Mouse (Mus musculus) limb, embryonic 13.5 days (tissue): ENCODE results near the gene Xpr1. TPM values are rescaled to one million over a fixed set of nuclear protein-coding genes. Genes with fewer than 3 reads are reported as not detected.

Source experiments
- ATAC-seq: fragments of 200-750 bp; cut with Nextera tagmentation; 2 replicates; pipeline ENCODE4 v1.8.0; 2017; ENCODE audit warnings: low read depth, moderate number of reproducible peaks, moderate TSS enrichment; ENCODE audit not compliant: low FRiP score
- H3K27ac ChIP-seq: fragments of 300-500 bp; sonication (generic); 2 replicates; pipeline ENCODE4 v1.5.1; 2015; ENCODE audit warnings: inconsistent platforms, mild to moderate bottlenecking, moderate library complexity
- H3K27me3 ChIP-seq: fragments of 300-500 bp; sonication (generic); 2 replicates; pipeline ENCODE4 v1.6.1; 2015; ENCODE audit warnings: mild to moderate bottlenecking, inconsistent platforms
- H3K36me3 ChIP-seq: fragments of 300-500 bp; sonication (generic); 2 replicates; pipeline ENCODE4 v1.6.1; 2015; ENCODE audit warnings: inconsistent platforms, mild to moderate bottlenecking, moderate library complexity
- H3K4me1 ChIP-seq: fragments of 300-500 bp; sonication (generic); 2 replicates; pipeline ENCODE4 v1.6.1; 2015; ENCODE audit warnings: inconsistent platforms
- H3K4me2 ChIP-seq: fragments of 300-500 bp; sonication (generic); replicated peaks from 2 replicates; pipeline ENCODE4 v1.6.1; 2015; ENCODE audit warnings: inconsistent platforms, mild to moderate bottlenecking, moderate library complexity
- H3K4me3 ChIP-seq: fragments of 300-500 bp; sonication (generic); 2 replicates; pipeline ENCODE4 v1.5.1; 2015; ENCODE audit warnings: moderate library complexity, mild to moderate bottlenecking, inconsistent platforms
- H3K9ac ChIP-seq: fragments of 300-500 bp; sonication (generic); 2 replicates; pipeline ENCODE4 v1.6.1; 2015; ENCODE audit warnings: mild to moderate bottlenecking, inconsistent platforms
- H3K9me3 ChIP-seq: fragments of 300-500 bp; sonication (generic); 2 replicates; pipeline ENCODE4 v1.6.1; 2016; ENCODE audit warnings: inconsistent platforms
- WGBS: fragments of 180-500 bp; shearing (Covaris S2); methylation state at CpG from one replicate; pipeline ENCODE4 v1.1.7; 2015; 5-methylcytosine and 5-hydroxymethylcytosine counted together
- microRNA-seq: library from miRNA; unstranded; fragments of <30 nt; microRNA quantifications from one replicate; pipeline ENCODE4, GENCODE M21; 2016
- polyA plus RNA-seq: library from polyadenylated mRNA; unstranded; fragments of >200 nt; fragmentation: Nextera tagmentation; extraction: Ambion mirVana; gene quantifications from 2 replicates; pipeline ENCODE4 v1.2.1, GENCODE M21; 2015

Xpr1 gene
- polyA plus RNA-seq, 1 experiment from 2014 or later: 8.8 TPM

- no peak overlapping the region; the same call in 1 of the 2 replicates for H3K4me2 ChIP-seq
- 65% methylated on average over 6 of the region's 6 CpGs for WGBS
- no peaks in the 10 kb centered on the region for H3K9me3 ChIP-seq
- no peak for ATAC-seq
- peaks cover 34% of the 10 kb centered on the region for H3K36me3 ChIP-seq
- no peaks in the 10 kb centered on the region for H3K27me3 ChIP-seq
- peaks cover 96% of the 10 kb centered on the region for H3K4me1 ChIP-seq
- H3K4me3 ChIP-seq: no peak overlapping the region
- H3K27ac ChIP-seq: peak overlapping the region; percentile 93
- no peak overlapping the region; the same call in 1 of the 2 replicates for H3K9ac ChIP-seq
Observed at GRCm38 (mm10) chr1:155232786-155233185, 184.4 kb downstream of the Xpr1 start.

- Histone ChIP-seq H3K36me3 (peaks cover 30% of the 10 kb centered on the region), H3K27ac (peak overlapping the region; percentile 93; the same call in 1 of the 2 replicates)
Observed at GRCm38 (mm10) chr1:155232385-155232784, 184.8 kb downstream of the Xpr1 start.

GRCm38 (mm10) chr1:155229464-155230411 is 187.5 kb downstream of the Xpr1 start:
- Histone ChIP-seq H3K4me1 (peaks cover 72% of the 10 kb centered on the region), H3K9me3 (no peaks in the 10 kb centered on the region), H3K36me3 (peaks cover 35% of the 10 kb centered on the region), H3K4me2 (peak overlapping the region; percentile 31), H3K27me3 (no peaks in the 10 kb centered on the region), H3K27ac (peak overlapping the region; percentile 85), H3K4me3 (no peak overlapping the region), H3K9ac (peak overlapping the region; percentile 9)
- peak; percentile 66 for ATAC-seq
- 10% methylated on average over 14 of the region's 14 CpGs for WGBS

More at GRCm38 (mm10) chr1:155232385-155232784, 184.8 kb downstream of the Xpr1 start:
- H3K9me3 ChIP-seq: no peaks in the 10 kb centered on the region
- H3K4me1 ChIP-seq: peaks cover 96% of the 10 kb centered on the region
- H3K27me3 ChIP-seq: no peaks in the 10 kb centered on the region
- H3K4me2 ChIP-seq: no peak overlapping the region; the same call in 1 of the 2 replicates
- no peak overlapping the region for H3K4me3 ChIP-seq
- no peak for ATAC-seq
- no peak overlapping the region for H3K9ac ChIP-seq
- WGBS: 73% methylated on average over 12 of the region's 12 CpGs

Small RNA genes lying within 50 kb of the gene (microRNA-seq; reads per million reads assigned to microRNA genes)
- not detected for gene Gm22569

Other genes with a start within 250 kb of the Xpr1 start
- gene BC034090, start 173.0 kb downstream of the Xpr1 start, polyA plus RNA-seq: 8.5 and 9.1 TPM in 2 replicates
- gene Acbd6, start 140.7 kb upstream of the Xpr1 start, polyA plus RNA-seq: 74.5 and 80.6 TPM in 2 replicates